Mouse (Mus musculus) bone marrow macrophage, adult 2 months (primary cell): ENCODE measurements around the gene Mettl24.

ENCODE experiments used
- CTCF ChIP-seq: IDR thresholded peaks from 2 replicates; pipeline ENCODE4 v1.5.1; 2012; ENCODE audit warnings: low read depth, mild to moderate bottlenecking, low read length, moderate library complexity
- POLR2A ChIP-seq: IDR thresholded peaks from 2 replicates; pipeline ENCODE4 v1.6.1; 2012; ENCODE audit warnings: mild to moderate bottlenecking, low read depth, low read length, borderline replicate concordance

DNA sequence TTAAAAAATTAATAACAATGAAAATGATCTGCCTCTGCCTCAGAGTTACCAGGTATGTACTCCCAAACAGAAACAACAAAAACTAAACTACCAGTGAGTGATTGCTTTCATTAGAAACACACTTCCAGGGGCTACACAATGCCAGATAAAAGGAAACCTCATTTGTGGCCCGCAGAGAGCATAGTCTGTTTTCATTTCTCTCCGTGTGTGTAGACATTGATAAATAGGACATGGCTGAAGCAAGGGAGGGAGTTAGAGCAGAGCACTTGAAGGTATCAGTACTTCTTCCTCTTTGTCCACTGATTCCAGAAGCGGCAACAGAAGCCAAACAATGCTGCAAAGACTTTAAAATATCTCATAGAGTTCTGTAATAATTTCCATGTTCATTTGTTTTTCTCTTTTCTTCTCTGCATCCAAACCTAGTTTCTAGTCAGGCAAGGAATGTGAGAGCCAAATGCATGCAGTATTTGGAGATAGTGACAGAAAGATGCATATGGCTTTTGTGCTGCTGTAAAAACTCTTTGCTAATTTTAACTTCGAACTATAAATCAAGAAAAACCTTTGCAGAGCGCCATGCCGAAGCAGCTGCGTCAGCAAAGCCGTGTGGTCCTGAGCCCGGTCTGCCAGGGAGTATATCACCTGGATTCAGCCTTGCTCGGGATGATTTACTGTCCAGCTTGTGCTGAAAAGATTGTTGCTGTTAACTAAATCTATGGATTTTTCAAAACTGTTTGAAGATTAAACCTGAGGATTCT is 67.4 kb downstream of the Mettl24 start:
- TF ChIP-seq CTCF: no peak
- no peak for TF ChIP-seq POLR2A
